Mouse (Mus musculus) liver, embryonic 11.5 days (tissue): Measurements from ENCODE around the gene Plrg1. TPM values are rescaled to one million over a fixed set of nuclear protein-coding genes. Genes with fewer than 3 reads are reported as not detected.

Experiments used
- ATAC-seq: fragments of 200-750 bp; cut with Nextera tagmentation; replicated peaks from 2 replicates; pipeline ENCODE4 v1.8.0; 2017; ENCODE audit warnings: moderate number of reproducible peaks, mild to moderate bottlenecking, moderate TSS enrichment, moderate library complexity; ENCODE audit not compliant: low FRiP score
- DNase-seq: peaks from one replicate; pipeline ENCODE4 v3.0.0-alpha.2; 2017; ENCODE audit warnings: low spot score
- H3K27ac ChIP-seq: fragments of 300-500 bp; sonication (generic); 2 replicates; pipeline ENCODE4 v1.5.1; 2014; ENCODE audit warnings: mild to moderate bottlenecking, low read depth, low read length, control low read depth
- H3K27me3 ChIP-seq: fragments of 300-500 bp; sonication (generic); replicated peaks from 2 replicates; pipeline ENCODE4 v1.6.1; 2014; ENCODE audit warnings: low read length, mixed read lengths; ENCODE audit not compliant: control insufficient read depth, insufficient read depth
- H3K36me3 ChIP-seq: fragments of 300-500 bp; sonication (generic); 2 replicates; pipeline ENCODE4 v1.6.1; 2014; ENCODE audit warnings: mild to moderate bottlenecking, low read length, moderate library complexity, mixed read lengths; ENCODE audit not compliant: control insufficient read depth, insufficient read depth
- H3K4me1 ChIP-seq: fragments of 300-500 bp; sonication (generic); replicated peaks from 2 replicates; pipeline ENCODE4 v1.6.1; 2014; ENCODE audit warnings: low read length, mixed read lengths; ENCODE audit not compliant: control insufficient read depth, insufficient read depth
- H3K4me2 ChIP-seq: fragments of 300-500 bp; sonication (generic); 2 replicates; pipeline ENCODE4 v1.6.1; 2014; ENCODE audit warnings: mild to moderate bottlenecking, control low read depth, moderate library complexity
- H3K4me3 ChIP-seq: fragments of 300-500 bp; sonication (generic); 2 replicates; pipeline ENCODE4 v1.5.1; 2014; ENCODE audit warnings: low read depth, low read length, control low read depth
- H3K9ac ChIP-seq: fragments of 300-500 bp; sonication (generic); 2 replicates; pipeline ENCODE4 v1.6.1; 2014; ENCODE audit warnings: low read depth, low read length, control low read depth
- H3K9me3 ChIP-seq: fragments of 300-500 bp; sonication (generic); 2 replicates; pipeline ENCODE4 v1.6.1; 2016; ENCODE audit warnings: low read length, inconsistent platforms, mixed read lengths; ENCODE audit not compliant: control insufficient read depth
- WGBS: fragments of 180-500 bp; shearing (Covaris S2); extraction: QIAGEN DNeasy Blood & Tissue Kit; methylation state at CpG from one replicate; pipeline ENCODE4 v1.1.7; 2014; 5-methylcytosine and 5-hydroxymethylcytosine counted together
- polyA plus RNA-seq: library from polyadenylated mRNA; unstranded; fragments of >200 nt; fragmentation: Nextera tagmentation; extraction: Ambion mirVana; gene quantifications from 2 replicates; pipeline ENCODE4 v1.2.1, GENCODE M21; 2014

Plrg1 gene
- polyA plus RNA-seq, 1 experiment from 2014 or later, result 92.7 TPM

- Histone ChIP-seq H3K4me3 (no peak overlapping the region), H3K36me3 (peaks cover 25% of the 10 kb centered on the region; the same call in 1 of the 2 replicates), H3K4me2 (no peak overlapping the region), H3K9ac (no peak overlapping the region), H3K4me1 (peaks cover 7% of the 10 kb centered on the region), H3K9me3 (no peaks in the 10 kb centered on the region), H3K27ac (no peak overlapping the region), H3K27me3 (no peaks in the 10 kb centered on the region)
- WGBS, result 95% methylated on average over 2 of the region's 2 CpGs
- DNase-seq, result no peak
- no peak for ATAC-seq
Observed at GRCm38 (mm10) chr3:83057046-83057445, 1.7 kb downstream of the Plrg1 start.

- H3K4me3 ChIP-seq, result no peak overlapping the region
- no peak overlapping the region for H3K4me2 ChIP-seq
- DNase-seq, result no peak
- no peaks in the 10 kb centered on the region for H3K4me1 ChIP-seq
- no peaks in the 10 kb centered on the region for H3K9me3 ChIP-seq
- H3K36me3 ChIP-seq, result peaks cover 39% of the 10 kb centered on the region
- no peak for ATAC-seq
- no peaks in the 10 kb centered on the region for H3K27me3 ChIP-seq
- no peak overlapping the region for H3K9ac ChIP-seq
- no peak overlapping the region for H3K27ac ChIP-seq
- WGBS, result 89% methylated on average over 9 of the region's 9 CpGs
Observed at GRCm38 (mm10) chr3:83067920-83068319, 12.6 kb downstream of the Plrg1 start.

- no peaks in the 10 kb centered on the region for H3K27me3 ChIP-seq
- no peaks in the 10 kb centered on the region for H3K4me1 ChIP-seq
- H3K9me3 ChIP-seq, result no peaks in the 10 kb centered on the region
- ATAC-seq, result no peak
- WGBS, result 98% methylated on average over 13 of the region's 13 CpGs
- DNase-seq, result no peak
- no peak overlapping the region for H3K9ac ChIP-seq
- H3K4me3 ChIP-seq, result no peak overlapping the region
- H3K36me3 ChIP-seq, result peaks cover 35% of the 10 kb centered on the region
- no peak overlapping the region for H3K27ac ChIP-seq
- no peak overlapping the region for H3K4me2 ChIP-seq
Observed at GRCm38 (mm10) chr3:83068869-83069268, 13.5 kb downstream of the Plrg1 start.

GRCm38 (mm10) chr3:83070231-83070630, 14.9 kb downstream of the Plrg1 start:
- DNase-seq (no peak), ATAC-seq (no peak)
- 87% methylated on average over 4 of the region's 4 CpGs for whole genome bisulfite sequencing
- Histone ChIP-seq H3K9me3 (no peaks in the 10 kb centered on the region), H3K4me3 (no peak overlapping the region), H3K36me3 (peaks cover 35% of the 10 kb centered on the region), H3K9ac (no peak overlapping the region), H3K4me2 (no peak overlapping the region), H3K27ac (no peak overlapping the region), H3K27me3 (no peaks in the 10 kb centered on the region), H3K4me1 (no peaks in the 10 kb centered on the region)

GRCm38 (mm10) chr3:83076563-83076962, 21.2 kb downstream of the Plrg1 start:
- Histone ChIP-seq H3K27me3 (no peaks in the 10 kb centered on the region), H3K4me2 (no peak overlapping the region), H3K36me3 (peaks cover 3% of the 10 kb centered on the region; the same call in 1 of the 2 replicates), H3K4me3 (no peak overlapping the region), H3K27ac (no peak overlapping the region), H3K9me3 (no peaks in the 10 kb centered on the region), H3K4me1 (no peaks in the 10 kb centered on the region), H3K9ac (no peak overlapping the region)
- ATAC-seq (no peak), DNase-seq (no peak)
- 35% methylated on average over 2 of the region's 3 CpGs for WGBS

- DNase-seq (peak; percentile 37), ATAC-seq (peak; percentile 61)
- H3K4me3 ChIP-seq, result peak overlapping the region; percentile 18
- H3K9me3 ChIP-seq, result no peaks in the 10 kb centered on the region
- 8% methylated on average over 11 of the region's 11 CpGs for WGBS
- H3K27ac ChIP-seq, result no peak overlapping the region
- H3K4me1 ChIP-seq, result no peaks in the 10 kb centered on the region
- no peaks in the 10 kb centered on the region for H3K36me3 ChIP-seq
- peak overlapping the region; percentile 59 for H3K4me2 ChIP-seq
- H3K9ac ChIP-seq, result no peak overlapping the region
- H3K27me3 ChIP-seq, result no peaks in the 10 kb centered on the region
Observed at GRCm38 (mm10) chr3:83080567-83081055, 25.3 kb downstream of the Plrg1 start.

GRCm38 (mm10) chr3:83097586-83097985, 42.3 kb downstream of the Plrg1 start:
- Histone ChIP-seq H3K9me3 (no peaks in the 10 kb centered on the region), H3K27me3 (no peaks in the 10 kb centered on the region), H3K4me1 (no peaks in the 10 kb centered on the region), H3K36me3 (no peaks in the 10 kb centered on the region), H3K27ac (no peak overlapping the region), H3K9ac (no peak overlapping the region), H3K4me3 (no peak overlapping the region), H3K4me2 (no peak overlapping the region)
- WGBS, result 80% methylated on average over 6 of the region's 6 CpGs
- DNase-seq (no peak), ATAC-seq (no peak)

GRCm38 (mm10) chr3:83098546-83099034, 43.3 kb downstream of the Plrg1 start:
- 36% methylated on average over 14 of the region's 14 CpGs for whole genome bisulfite sequencing

GRCm38 (mm10) chr3:83099139-83099538, 43.8 kb downstream of the Plrg1 start:
- Histone ChIP-seq H3K4me1 (no peaks in the 10 kb centered on the region), H3K9ac (no peak overlapping the region), H3K27me3 (no peaks in the 10 kb centered on the region), H3K36me3 (no peaks in the 10 kb centered on the region), H3K9me3 (no peaks in the 10 kb centered on the region), H3K27ac (no peak overlapping the region), H3K4me2 (no peak overlapping the region), H3K4me3 (no peak overlapping the region)
- DNase-seq (no peak), ATAC-seq (no peak)
- WGBS, result 77% methylated on average over 1 of the region's 1 CpGs

More at GRCm38 (mm10) chr3:83098546-83099034, 43.3 kb downstream of the Plrg1 start:
- no peak overlapping the region for H3K27ac ChIP-seq
- H3K4me1 ChIP-seq, result no peaks in the 10 kb centered on the region
- ATAC-seq, result no peak
- H3K4me3 ChIP-seq, result 0 out of 2 replicates have a peak overlapping the region, but pooled peaks have one; percentile 5
- H3K27me3 ChIP-seq, result no peaks in the 10 kb centered on the region
- H3K9me3 ChIP-seq, result no peaks in the 10 kb centered on the region
- peak overlapping the region; percentile 36; the same call in 1 of the 2 replicates for H3K4me2 ChIP-seq
- no peak overlapping the region for H3K9ac ChIP-seq
- H3K36me3 ChIP-seq, result no peaks in the 10 kb centered on the region
- DNase-seq, result no peak
